Mouse (Mus musculus) brown adipose tissue, adult 24 weeks (tissue): ENCODE measurements around the gene Tktl2. TPM values are rescaled to one million over a fixed set of nuclear protein-coding genes. Genes with fewer than 3 reads are reported as not detected.

Experiments
- H3K27ac ChIP-seq: fragments of 200-500 bp; replicated peaks from 2 replicates; pipeline ENCODE4 v1.5.1; 2012; ENCODE audit warnings: low read depth, mild to moderate bottlenecking, low read length
- H3K4me1 ChIP-seq: fragments of 200-500 bp; 2 replicates; pipeline ENCODE4 v1.6.1; 2012; ENCODE audit warnings: low read length, mixed read lengths; ENCODE audit not compliant: control insufficient read depth, insufficient read depth, insufficient read length
- H3K4me3 ChIP-seq: fragments of 200-500 bp; 2 replicates; pipeline ENCODE4 v1.5.1; 2012; ENCODE audit warnings: low read depth, mild to moderate bottlenecking, low read length, moderate library complexity; ENCODE audit not compliant: insufficient read depth
- polyA plus RNA-seq: library from polyadenylated mRNA; stranded (reverse); fragments of >200 nt; gene quantifications from 2 replicates; pipeline ENCODE4 v1.2.4, GENCODE M21; 2012; ENCODE audit not compliant: missing spikeins, insufficient read depth, insufficient read length

Tktl2 gene
- not detected in 2 replicates for polyA plus RNA-seq

- Histone ChIP-seq H3K4me3 (no peak within 1 kb of the TSS), H3K4me1 (no peaks in the 10 kb centered on the region), H3K27ac (no peak within 1 kb of the TSS)
Measured at GRCm38 (mm10) chr8:66511537-66511936, at the start of gene Tktl2. Gene Tktl2, plus strand, starts transcription at chr8:66511756.

GRCm38 (mm10) chr8:66469821-66470220 lies 41.7 kb upstream of the Tktl2 start:
- no peak overlapping the region for H3K27ac ChIP-seq
- no peak overlapping the region for H3K4me3 ChIP-seq
- no peaks in the 10 kb centered on the region for H3K4me1 ChIP-seq

- Histone ChIP-seq H3K4me3 (no peak overlapping the region), H3K27ac (no peak overlapping the region), H3K4me1 (no peaks in the 10 kb centered on the region)
Measured at GRCm38 (mm10) chr8:66476880-66477279, 34.7 kb upstream of the Tktl2 start.

GRCm38 (mm10) chr8:66486084-66486763 lies 25.3 kb upstream of the Tktl2 start, which contains the start of gene Tma16:
Gene Tma16, minus strand, starts transcription at chr8:66486530.
- Histone ChIP-seq H3K4me1 (0 out of 2 replicates have a peak, but pooled peaks cover 2% of the 10 kb centered on the region), H3K4me3 (peak within 1 kb of the TSS; percentile 92), H3K27ac (0 out of 2 replicates have a peak within 1 kb of the TSS, but pooled peaks have one; percentile 20)

GRCm38 (mm10) chr8:66488556-66488955 lies 23.0 kb upstream of the Tktl2 start:
- H3K27ac ChIP-seq, result no peak overlapping the region
- H3K4me1 ChIP-seq, result 0 out of 2 replicates have a peak, but pooled peaks cover 2% of the 10 kb centered on the region
- no peak overlapping the region for H3K4me3 ChIP-seq

GRCm38 (mm10) chr8:66490624-66491023 lies 20.9 kb upstream of the Tktl2 start:
- Histone ChIP-seq H3K27ac (no peak overlapping the region), H3K4me1 (0 out of 2 replicates have a peak, but pooled peaks cover under 1% of the 10 kb centered on the region), H3K4me3 (no peak overlapping the region)

- Histone ChIP-seq H3K27ac (no peak overlapping the region), H3K4me1 (no peaks in the 10 kb centered on the region), H3K4me3 (no peak overlapping the region)
Measured at GRCm38 (mm10) chr8:66494496-66494895, 17.1 kb upstream of the Tktl2 start.

- no peak overlapping the region for H3K27ac ChIP-seq
- H3K4me1 ChIP-seq, result no peaks in the 10 kb centered on the region
- H3K4me3 ChIP-seq, result no peak overlapping the region
Measured at GRCm38 (mm10) chr8:66495726-66496125, 15.8 kb upstream of the Tktl2 start.

GRCm38 (mm10) chr8:66496998-66497577 lies 14.5 kb upstream of the Tktl2 start:
- no peak overlapping the region for H3K4me3 ChIP-seq

GRCm38 (mm10) chr8:66503381-66503780 lies 8.2 kb upstream of the Tktl2 start:
- no peak overlapping the region for H3K27ac ChIP-seq
- no peaks in the 10 kb centered on the region for H3K4me1 ChIP-seq
- H3K4me3 ChIP-seq, result no peak overlapping the region

More at GRCm38 (mm10) chr8:66496998-66497577, 14.5 kb upstream of the Tktl2 start:
- Histone ChIP-seq H3K27ac (no peak overlapping the region), H3K4me1 (no peaks in the 10 kb centered on the region)

- no peak overlapping the region for H3K27ac ChIP-seq
- H3K4me1 ChIP-seq, result no peaks in the 10 kb centered on the region
- no peak overlapping the region for H3K4me3 ChIP-seq
Measured at GRCm38 (mm10) chr8:66519149-66519548, 7.6 kb downstream of the Tktl2 start.

GRCm38 (mm10) chr8:66520576-66520975 lies 9.0 kb downstream of the Tktl2 start:
- Histone ChIP-seq H3K27ac (no peak overlapping the region), H3K4me3 (no peak overlapping the region)

GRCm38 (mm10) chr8:66550092-66550491 lies 38.5 kb downstream of the Tktl2 start:
- H3K4me1 ChIP-seq, result no peaks in the 10 kb centered on the region
- no peak overlapping the region for H3K4me3 ChIP-seq
- no peak overlapping the region for H3K27ac ChIP-seq

More at GRCm38 (mm10) chr8:66520576-66520975, 9.0 kb downstream of the Tktl2 start:
- H3K4me1 ChIP-seq, result no peaks in the 10 kb centered on the region
